ENCODE assay signal across 25 mouse cellular contexts in genomic region chr16:17938187-17938586, GRCm38 (mm10). TPM values are rescaled to one million over a fixed set of nuclear protein-coding genes. Genes with fewer than 3 reads are reported as not detected.
DNase-seq lines count a peak whose midpoint lies in the region; ATAC-seq and TF ChIP-seq lines count a peak whose summit lies in the region.
"Had no signal": no experiment of that assay in that cellular context is flagged by ENCODE, and none has a peak within 500 bp of the region (broad histone marks: within the 10 kb centered on the region; RNA-seq: fewer than 3 reads in every experiment).

No protein-coding gene starts in this region.

- no peak for DNase-seq in liver, embryonic 11.5 days (ENCODE audit: low spot score)
- DNase-seq in liver, postnatal 0 days = no peak
- peak; percentile 61 for DNase-seq in MEL (ENCODE audit: low read depth, low spot score)
- DNase-seq in liver, embryonic 14.5 days (ENCODE audit: low read depth in 3 of 3, low spot score in 3 of 3) = no peak
- no peak for DNase-seq in ovary, postnatal 14 days (ENCODE audit: low spot score)
- no peak for DNase-seq in kidney, postnatal 36 days
- no peak for DNase-seq in ovary, postnatal 36 days (ENCODE audit: low spot score)
- DNase-seq: right cerebral cortex, postnatal 4 days had no signal

- WGBS in liver, embryonic 11.5 days = 42% methylated on average over 7 of the region's 7 CpGs
- 41% methylated on average over 7 of the region's 7 CpGs for WGBS in liver, postnatal 0 days (ENCODE audit: insufficient replicate concordance)
- WGBS in liver, embryonic 14.5 days (ENCODE audit: insufficient replicate concordance) = 27% methylated on average over 7 of the region's 7 CpGs

- H3K9ac ChIP-seq in liver, embryonic 11.5 days (ENCODE audit: low read depth, low read length) = no peak overlapping the region; the same call in 1 of the 2 replicates
- H3K9ac ChIP-seq in liver, postnatal 0 days (replicated peaks) = no peak overlapping the region
- peak overlapping the region; percentile 61 for H3K9ac ChIP-seq in MEL (ENCODE audit: control insufficient read depth, low read depth, low read length, poor library complexity, severe bottlenecking)
- H3K9ac ChIP-seq in liver, embryonic 14.5 days (replicated peaks) = no peak overlapping the region
- H3K9ac ChIP-seq: embryonic facial prominence, embryonic 12.5 days; forebrain, embryonic 12.5 days; heart, embryonic 13.5 days; hindbrain, embryonic 15.5 days; kidney, embryonic 15.5 days; limb, embryonic 12.5 days; midbrain, embryonic 13.5 days had no signal

- no peaks in the 10 kb centered on the region for H3K9me3 ChIP-seq in liver, embryonic 11.5 days (ENCODE audit: control insufficient read depth, low read length)
- H3K9me3 ChIP-seq in liver, postnatal 0 days (ENCODE audit: low read length) = no peaks in the 10 kb centered on the region
- no peaks in the 10 kb centered on the region for H3K9me3 ChIP-seq in MEL (replicated peaks; ENCODE audit: insufficient read depth, low read length)
- H3K9me3 ChIP-seq in liver, embryonic 14.5 days (ENCODE audit: control insufficient read depth, low read length) = no peaks in the 10 kb centered on the region
- H3K9me3 ChIP-seq: embryonic facial prominence, embryonic 12.5 days; forebrain, embryonic 12.5 days; heart, embryonic 13.5 days; hindbrain, embryonic 15.5 days; kidney, embryonic 15.5 days; limb, embryonic 12.5 days; midbrain, embryonic 13.5 days had no signal

- 0 out of 4 replicates have a peak, but pooled peaks of 1 of the 2 experiments have one; percentile 27 for TF ChIP-seq POLR2A in MEL (IDR thresholded peaks at IDR 0.05; ENCODE audit: control insufficient read depth in 1 of 2, insufficient read depth in 1 of 2, low read depth in 1 of 2, low read length in 2 of 2, poor library complexity in 1 of 2)

- no peak for TF ChIP-seq EP300 in liver, postnatal 0 days (IDR thresholded peaks at IDR 0.05; ENCODE audit: low read depth)
- peak; percentile 42 to 44; a peak in 2 of 4 replicates for TF ChIP-seq EP300 in MEL (IDR thresholded peaks at IDR 0.05; ENCODE audit: low read depth in 1 of 2, low read length in 2 of 2)
- no peak for TF ChIP-seq EP300 in liver, embryonic 14.5 days (IDR thresholded peaks at IDR 0.05; ENCODE audit: low read depth)

- H3K4me2 ChIP-seq in liver, embryonic 11.5 days = peak overlapping the region; percentile 6
- no peak overlapping the region for H3K4me2 ChIP-seq in liver, postnatal 0 days (ENCODE audit: low read depth, low read length)
- peak overlapping the region; percentile 42; the same call in 1 of the 2 replicates for H3K4me2 ChIP-seq in liver, embryonic 14.5 days (ENCODE audit: low read depth)
- H3K4me2 ChIP-seq: embryonic facial prominence, embryonic 12.5 days; forebrain, embryonic 12.5 days; kidney, embryonic 15.5 days; limb, embryonic 12.5 days; midbrain, embryonic 13.5 days had no signal

- TF ChIP-seq CTCF in liver, postnatal 0 days (IDR thresholded peaks at IDR 0.05; ENCODE audit: low read depth) = no peak
- no peak; a peak in 1 of 6 replicates for TF ChIP-seq CTCF in MEL (IDR thresholded peaks at IDR 0.05 in 2 of 3, conservative IDR thresholded peaks at IDR 0.05 in 1 of 3; ENCODE audit: control insufficient read depth in 1 of 3, insufficient read depth in 1 of 3, low read depth in 2 of 3, low read length in 3 of 3, poor library complexity in 1 of 3, severe bottlenecking in 1 of 3)
- TF ChIP-seq CTCF in liver, embryonic 14.5 days (IDR thresholded peaks at IDR 0.05; ENCODE audit: low read depth) = no peak

- no peaks in the 10 kb centered on the region for H3K79me2 ChIP-seq in MEL (ENCODE audit: control insufficient read depth, insufficient read depth, low read length, poor library complexity)

- no peak for ATAC-seq in liver, embryonic 11.5 days (replicated peaks; ENCODE audit: low FRiP score)
- no peak for ATAC-seq in liver, postnatal 0 days
- no peak for ATAC-seq in liver, embryonic 14.5 days (ENCODE audit: insufficient read depth)

- peaks cover 22% of the 10 kb centered on the region for H3K4me1 ChIP-seq in liver, embryonic 11.5 days (replicated peaks; ENCODE audit: control insufficient read depth, insufficient read depth, low read length)
- peaks cover 8% of the 10 kb centered on the region for H3K4me1 ChIP-seq in liver, postnatal 0 days (ENCODE audit: insufficient read depth)
- peaks cover 25 to 34% of the 10 kb centered on the region in 2 experiments for H3K4me1 ChIP-seq in MEL (ENCODE audit: control insufficient read depth in 1 of 2, insufficient read depth in 2 of 2, low read length in 2 of 2)
- H3K4me1 ChIP-seq in liver, embryonic 14.5 days (replicated peaks; ENCODE audit: control insufficient read depth in 2 of 2, insufficient read depth in 2 of 2, low read length in 1 of 2) = peaks cover 27 to 35% of the 10 kb centered on the region in 2 experiments
- H3K4me1 ChIP-seq: embryonic facial prominence, embryonic 12.5 days; forebrain, embryonic 12.5 days; hindbrain, embryonic 15.5 days; limb, embryonic 12.5 days had no signal

- peak overlapping the region; percentile 63 for H3K27ac ChIP-seq in liver, embryonic 11.5 days (ENCODE audit: low read depth, low read length)
- no peak overlapping the region for H3K27ac ChIP-seq in liver, postnatal 0 days (ENCODE audit: low read depth)
- H3K27ac ChIP-seq in MEL (ENCODE audit: control insufficient read depth, low read depth, low read length) = peak overlapping the region; percentile 87
- peak overlapping the region; percentile 70; the same call in 1 of the 2 replicates for H3K27ac ChIP-seq in liver, embryonic 14.5 days
- H3K27ac ChIP-seq: embryonic facial prominence, embryonic 12.5 days; forebrain, embryonic 12.5 days; heart, adult 2 months; heart, embryonic 13.5 days; hindbrain, embryonic 15.5 days; kidney, embryonic 15.5 days; limb, embryonic 12.5 days; midbrain, embryonic 13.5 days had no signal

- TF ChIP-seq RAD21 in MEL (IDR thresholded peaks at IDR 0.05; ENCODE audit: low read depth, low read length) = no peak

- H3K4me3 ChIP-seq in liver, embryonic 11.5 days (ENCODE audit: low read depth, low read length) = no peak overlapping the region
- H3K4me3 ChIP-seq in liver, postnatal 0 days (ENCODE audit: low read depth, low read length) = no peak overlapping the region
- H3K4me3 ChIP-seq in MEL (ENCODE audit: control insufficient read depth in 1 of 2, insufficient read depth in 1 of 2, low read depth in 2 of 2, low read length in 2 of 2) = peak overlapping the region; percentile 37 to 43; a peak in 3 of 4 replicates
- no peak overlapping the region for H3K4me3 ChIP-seq in liver, embryonic 14.5 days (ENCODE audit: insufficient read depth in 1 of 2, low read depth in 2 of 2, low read length in 2 of 2)
- H3K4me3 ChIP-seq: embryonic facial prominence, embryonic 12.5 days; forebrain, embryonic 12.5 days; heart, adult 2 months; heart, embryonic 13.5 days; hindbrain, embryonic 15.5 days; kidney, embryonic 15.5 days; limb, embryonic 12.5 days; midbrain, embryonic 13.5 days had no signal

- H3K27me3 ChIP-seq in liver, embryonic 11.5 days (replicated peaks; ENCODE audit: control insufficient read depth, insufficient read depth, low read length) = no peaks in the 10 kb centered on the region
- no peaks in the 10 kb centered on the region for H3K27me3 ChIP-seq in liver, postnatal 0 days (ENCODE audit: insufficient read depth, low read length)
- no peaks in the 10 kb centered on the region for H3K27me3 ChIP-seq in MEL (ENCODE audit: control insufficient read depth in 1 of 2, insufficient read depth in 2 of 2, low read length in 2 of 2)
- H3K27me3 ChIP-seq in liver, embryonic 14.5 days (ENCODE audit: control insufficient read depth, insufficient read depth, low read length) = no peaks in the 10 kb centered on the region
- H3K27me3 ChIP-seq: hindbrain, embryonic 15.5 days had no signal

- H3K36me3 ChIP-seq in liver, embryonic 11.5 days (ENCODE audit: control insufficient read depth, insufficient read depth, low read length) = no peaks in the 10 kb centered on the region
- no peaks in the 10 kb centered on the region for H3K36me3 ChIP-seq in liver, postnatal 0 days (replicated peaks; ENCODE audit: insufficient read depth, low read length)
- peaks cover 0 to 27% of the 10 kb centered on the region in 2 experiments; a peak in 2 of 4 replicates for H3K36me3 ChIP-seq in MEL (ENCODE audit: control insufficient read depth in 1 of 2, insufficient read depth in 2 of 2, low read length in 2 of 2)
- no peaks in the 10 kb centered on the region for H3K36me3 ChIP-seq in liver, embryonic 14.5 days (replicated peaks; ENCODE audit: control insufficient read depth, insufficient read depth, low read depth)
- H3K36me3 ChIP-seq: embryonic facial prominence, embryonic 12.5 days; forebrain, embryonic 12.5 days; heart, embryonic 13.5 days; hindbrain, embryonic 15.5 days; kidney, embryonic 15.5 days; limb, embryonic 12.5 days; midbrain, embryonic 13.5 days had no signal

RNA-seq across cellular contexts. Expression of gene Slc25a1, which starts 10.2 kb away (rescaled TPM):
- polyA plus RNA-seq in liver, embryonic 11.5 days (2014; fragmentation: Nextera tagmentation; extraction: Ambion mirVana) = 138 and 140 TPM in 2 replicates
- polyA plus RNA-seq in liver, postnatal 0 days (2015; fragmentation: Nextera tagmentation; extraction: Ambion mirVana) = 77.7 and 78.3 TPM in 2 replicates
- total RNA-seq in MEL (2012; rRNA removed) = 102 and 114 TPM in 2 replicates
- polyA plus RNA-seq in MEL (2012; ENCODE audit: insufficient read depth in 1 of 2, insufficient read length in 2 of 2, low read depth in 1 of 2, low replicate concordance in 2 of 2, missing spikeins in 1 of 2) = 100 to 1,000 TPM in 1 of 2 experiments, not detected in 1; 184 TPM
- polyA plus RNA-seq in liver, embryonic 14.5 days (2012; rRNA removed) = 33.4 and 41.7 TPM in 2 replicates
- polyA plus RNA-seq in liver, embryonic 14.5 days (2014; fragmentation: Nextera tagmentation; extraction: Ambion mirVana) = 50.6 and 57.2 TPM in 2 replicates

RNA-seq across cellular contexts. Expression of gene Gsc2, which starts 23.3 kb away (rescaled TPM):
- polyA plus RNA-seq in liver, embryonic 11.5 days (2014; fragmentation: Nextera tagmentation; extraction: Ambion mirVana) = 0.21 and 0.29 TPM in 2 replicates
- polyA plus RNA-seq in liver, postnatal 0 days (2015; fragmentation: Nextera tagmentation; extraction: Ambion mirVana) = not detected in 2 replicates
- total RNA-seq in MEL (2012; rRNA removed) = not detected in 2 replicates
- not detected for polyA plus RNA-seq in MEL (2012; ENCODE audit: insufficient read depth in 1 of 2, insufficient read length in 2 of 2, low read depth in 1 of 2, low replicate concordance in 2 of 2, missing spikeins in 1 of 2)
- polyA plus RNA-seq in liver, embryonic 14.5 days (2012; rRNA removed) = not detected in 2 replicates
- not detected in 2 replicates for polyA plus RNA-seq in liver, embryonic 14.5 days (2014; fragmentation: Nextera tagmentation; extraction: Ambion mirVana)
- total RNA-seq: adrenal gland, postnatal 36 days; gastrocnemius, postnatal 25 days; heart, adult 2 months; heart, postnatal 36 days; left cerebral cortex, postnatal 14 days; megakaryocyte progenitor cell, adult 5-6 weeks; monocyte, adult 5-6 weeks had no signal
- polyA plus RNA-seq: C2C12; embryonic facial prominence, embryonic 12.5 days; heart, adult 2 months; heart, embryonic 13.5 days; kidney, embryonic 15.5 days; limb, embryonic 12.5 days; neural tube, embryonic 11.5 days; stomach, embryonic 14.5 days had no signal

RNA-seq across cellular contexts. Expression of gene Ess2, which starts 27.0 kb away (rescaled TPM):
- 24.4 and 26.4 TPM in 2 replicates for polyA plus RNA-seq in liver, embryonic 11.5 days (2014; fragmentation: Nextera tagmentation; extraction: Ambion mirVana)
- 5.6 and 6.6 TPM in 2 replicates for polyA plus RNA-seq in liver, postnatal 0 days (2015; fragmentation: Nextera tagmentation; extraction: Ambion mirVana)
- 18.5 and 21.7 TPM in 2 replicates for total RNA-seq in MEL (2012; rRNA removed)
- polyA plus RNA-seq in MEL (2012; ENCODE audit: insufficient read depth in 1 of 2, insufficient read length in 2 of 2, low read depth in 1 of 2, low replicate concordance in 2 of 2, missing spikeins in 1 of 2) = 10 to 100 TPM in 1 of 2 experiments, not detected in 1; 26.8 TPM
- 6.3 and 7.5 TPM in 2 replicates for polyA plus RNA-seq in liver, embryonic 14.5 days (2012; rRNA removed)
- polyA plus RNA-seq in liver, embryonic 14.5 days (2014; fragmentation: Nextera tagmentation; extraction: Ambion mirVana) = 6.8 and 7.6 TPM in 2 replicates

RNA-seq across cellular contexts. Expression of gene Tssk2, which starts 39.8 kb away (rescaled TPM):
- polyA plus RNA-seq in liver, embryonic 11.5 days (2014; fragmentation: Nextera tagmentation; extraction: Ambion mirVana) = 0.12 TPM in 1 of 2 replicates, not detected in the other
- polyA plus RNA-seq in liver, postnatal 0 days (2015; fragmentation: Nextera tagmentation; extraction: Ambion mirVana) = not detected in 2 replicates
- 0.10 TPM in 1 of 2 replicates, not detected in the other for total RNA-seq in MEL (2012; rRNA removed)
- under 1 TPM in 1 of 2 experiments, not detected in 1; 0.24 TPM for polyA plus RNA-seq in MEL (2012; ENCODE audit: insufficient read depth in 1 of 2, insufficient read length in 2 of 2, low read depth in 1 of 2, low replicate concordance in 2 of 2, missing spikeins in 1 of 2)
- not detected in 2 replicates for polyA plus RNA-seq in liver, embryonic 14.5 days (2012; rRNA removed)
- polyA plus RNA-seq in liver, embryonic 14.5 days (2014; fragmentation: Nextera tagmentation; extraction: Ambion mirVana) = not detected in 2 replicates
- total RNA-seq: adrenal gland, postnatal 36 days; gastrocnemius, postnatal 25 days; heart, adult 2 months; heart, postnatal 36 days; left cerebral cortex, postnatal 14 days; megakaryocyte progenitor cell, adult 5-6 weeks had no signal
- polyA plus RNA-seq: forebrain, embryonic 12.5 days; heart, embryonic 13.5 days; hindbrain, embryonic 15.5 days; kidney, embryonic 15.5 days; limb, embryonic 12.5 days; stomach, embryonic 14.5 days had no signal

RNA-seq across cellular contexts. Expression of gene Dgcr2, which starts 39.8 kb away (rescaled TPM):
- polyA plus RNA-seq in liver, embryonic 11.5 days (2014; fragmentation: Nextera tagmentation; extraction: Ambion mirVana) = 47.9 and 52.9 TPM in 2 replicates
- 17.9 and 18.0 TPM in 2 replicates for polyA plus RNA-seq in liver, postnatal 0 days (2015; fragmentation: Nextera tagmentation; extraction: Ambion mirVana)
- 35.1 and 37.1 TPM in 2 replicates for total RNA-seq in MEL (2012; rRNA removed)
- polyA plus RNA-seq in MEL (2012; ENCODE audit: insufficient read depth in 1 of 2, insufficient read length in 2 of 2, low read depth in 1 of 2, low replicate concordance in 2 of 2, missing spikeins in 1 of 2) = 10 to 100 TPM in 1 of 2 experiments, not detected in 1; 53.7 TPM
- polyA plus RNA-seq in liver, embryonic 14.5 days (2012; rRNA removed) = 14.2 and 16.3 TPM in 2 replicates
- polyA plus RNA-seq in liver, embryonic 14.5 days (2014; fragmentation: Nextera tagmentation; extraction: Ambion mirVana) = 13.2 and 15.5 TPM in 2 replicates

Comparison
In these comparisons a context has a peak if more than half of its experiments do, and no peak if none do; other contexts are left out.
1. H3K4me3 ChIP-seq: peak in MEL (2 of 2); none in liver, embryonic 11.5 days (single experiment), liver, postnatal 0 days (single experiment) and liver, embryonic 14.5 days (0 of 2).